Mouse (Mus musculus) heart, adult 11 months (tissue): ENCODE data around the gene Ggt6.

Experiments
- DNase-seq: peaks from one replicate; pipeline ENCODE4 v3.0.0; 2022

Ggt6 gene

DNA sequence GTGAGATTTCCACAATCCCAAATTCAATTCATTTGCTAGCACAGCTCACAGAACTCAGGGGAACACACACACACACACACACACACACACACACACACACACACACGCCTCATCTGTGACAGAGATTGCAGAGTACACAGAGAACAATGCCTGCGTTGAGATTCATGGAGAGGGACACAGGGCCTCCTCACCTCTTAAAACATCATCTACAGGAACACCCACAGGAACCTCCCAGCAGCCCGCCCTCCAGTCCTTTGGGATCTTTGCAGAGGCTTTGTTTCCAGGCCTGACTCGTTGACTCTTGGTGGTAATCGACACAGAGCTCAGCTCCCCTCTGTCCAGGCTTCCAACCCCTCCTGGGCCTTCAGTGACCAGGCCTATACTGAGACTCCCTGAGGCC, 41.9 kb downstream of the Ggt6 start:
- DNase-seq = peak; percentile 98

DNA sequence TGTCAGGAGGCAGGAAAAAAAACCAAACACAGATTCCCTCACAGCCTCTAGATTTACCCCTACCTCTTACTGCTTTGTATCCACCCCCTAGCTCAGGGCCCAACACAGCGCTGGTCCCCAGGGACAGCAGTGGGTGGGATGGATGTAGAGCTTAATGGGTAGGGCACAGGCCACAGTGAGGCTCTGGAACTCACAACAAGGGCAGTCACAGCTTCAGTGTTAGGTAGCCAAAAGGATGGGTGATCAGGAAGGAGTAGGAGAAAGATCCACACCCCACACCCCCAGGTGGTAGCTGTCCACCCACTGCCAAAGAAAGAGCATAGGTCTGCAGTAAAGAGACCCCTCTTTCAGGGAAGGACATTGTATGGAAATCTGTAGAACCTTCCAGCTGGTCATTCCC, 42.3 kb downstream of the Ggt6 start:
- DNase-seq = peak; percentile 93

DNA sequence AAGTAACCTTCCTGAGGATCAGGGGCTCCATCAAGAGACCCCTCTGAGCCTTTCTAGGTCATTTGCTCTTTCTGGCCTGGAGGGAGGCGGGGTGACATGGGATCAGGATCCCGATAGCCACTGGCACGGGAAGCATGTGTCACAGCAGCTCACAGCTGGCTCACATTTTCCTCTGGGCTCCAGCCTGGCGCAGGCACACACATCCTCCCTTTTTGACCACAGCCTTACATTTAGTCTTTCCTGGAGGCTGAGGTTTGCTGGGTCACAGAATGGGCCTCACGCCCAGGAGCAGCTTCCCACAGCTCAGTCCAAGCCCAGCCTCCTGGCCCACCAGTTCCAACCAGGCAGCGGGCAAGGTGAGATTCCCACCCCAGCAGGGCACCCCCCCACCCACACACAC, 42.9 kb downstream of the Ggt6 start:
- peak; percentile 96 for DNase-seq

DNA sequence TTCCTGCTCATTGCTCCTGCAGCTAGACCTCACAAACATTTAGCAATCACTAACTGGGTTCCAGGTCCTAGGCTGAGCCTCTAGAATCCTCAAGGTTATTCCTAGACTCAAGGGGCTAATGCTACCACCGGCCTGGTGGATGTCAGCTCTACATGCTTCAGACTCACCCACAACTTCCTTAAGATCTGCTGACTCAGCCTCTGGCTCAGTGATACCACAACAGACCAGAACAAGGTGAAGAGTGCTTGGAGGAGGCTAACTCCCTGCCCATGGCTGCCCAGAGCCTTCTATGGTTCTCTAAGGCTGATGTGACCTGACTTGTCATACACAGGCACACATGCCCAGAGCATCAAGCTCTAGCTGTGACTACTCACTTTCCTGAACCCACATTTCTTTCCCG, 44.2 kb downstream of the Ggt6 start:
- DNase-seq = no peak

DNA sequence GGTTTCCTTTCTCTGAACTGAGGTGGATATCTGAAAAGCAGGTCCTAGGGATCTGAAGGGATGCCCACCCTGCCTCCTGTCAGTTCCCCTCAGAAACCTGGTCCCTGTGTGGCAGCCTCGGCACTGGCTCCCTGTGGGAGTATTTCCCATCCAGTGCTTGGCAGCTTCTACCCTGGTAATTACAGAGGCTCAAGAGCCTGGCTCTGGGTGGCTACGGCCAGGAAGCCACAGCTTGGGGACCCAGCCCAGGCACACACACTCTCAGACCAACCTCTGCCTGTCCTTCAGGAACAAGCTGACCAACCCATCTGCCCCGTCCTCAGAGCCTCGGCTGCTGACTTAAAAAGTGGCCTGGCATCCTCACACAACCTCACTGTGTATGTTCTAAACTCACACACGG, 46.0 kb downstream of the Ggt6 start:
- DNase-seq = peak; percentile 92

DNA sequence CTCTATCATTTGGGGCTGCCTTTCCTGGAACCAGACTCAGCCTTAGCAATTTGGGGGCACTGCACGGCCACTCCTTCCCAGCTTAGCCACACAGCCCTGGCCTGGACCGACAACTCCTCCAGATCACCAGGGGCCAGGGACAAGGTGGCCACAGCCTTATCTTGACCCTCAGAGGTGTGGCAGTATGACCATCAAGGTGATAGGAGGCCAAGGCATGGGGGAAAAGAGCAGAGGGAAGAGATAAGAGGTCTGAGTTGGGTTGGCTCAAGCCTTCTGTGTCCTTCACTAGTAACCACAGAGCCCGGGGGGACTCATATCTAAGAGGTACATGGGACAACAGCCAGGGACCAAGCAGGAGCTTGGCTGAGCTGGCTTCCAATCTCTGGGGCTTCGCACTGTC, 46.6 kb downstream of the Ggt6 start:
- no peak for DNase-seq

DNA sequence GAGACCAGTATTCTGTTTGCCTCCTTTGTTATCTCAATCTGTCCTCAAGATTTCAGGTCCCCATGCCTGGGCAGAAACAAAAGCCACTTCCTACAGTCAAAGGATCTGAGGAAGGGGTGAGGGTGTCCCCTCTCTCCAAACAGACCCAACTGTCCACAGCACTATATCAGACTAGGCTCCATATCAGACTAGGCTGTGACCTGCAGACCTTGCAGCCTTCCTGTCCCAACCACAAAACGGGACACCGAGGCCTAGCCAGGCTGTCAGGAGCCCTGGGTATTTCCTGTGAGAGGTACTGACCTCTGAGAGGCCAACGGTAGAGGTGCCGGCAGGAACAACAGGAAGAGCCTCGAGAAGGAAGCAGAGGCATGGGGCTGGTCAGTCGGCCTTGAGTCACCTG, 49.2 kb downstream of the Ggt6 start:
- DNase-seq = no peak

DNA sequence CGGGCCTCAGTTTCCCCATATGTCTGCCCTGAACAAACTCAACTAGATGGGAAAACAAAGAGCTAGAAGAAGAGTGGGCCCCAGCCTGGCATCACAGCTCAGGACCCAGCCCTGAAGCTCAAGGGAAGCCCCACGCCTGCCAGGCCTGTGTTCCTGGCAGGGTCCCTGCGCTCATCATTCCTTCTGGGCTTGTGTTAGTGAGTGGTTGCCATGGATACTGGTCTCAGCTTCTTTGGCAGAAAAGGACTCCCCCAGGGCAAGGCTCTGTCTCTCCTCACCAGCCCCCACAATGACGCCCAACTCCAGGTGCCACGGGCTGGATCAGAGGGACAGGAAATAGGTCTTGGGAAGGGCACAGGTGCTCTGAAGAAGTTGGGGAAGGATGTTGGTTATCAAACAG, 49.8 kb downstream of the Ggt6 start:
- no peak for DNase-seq

DNA sequence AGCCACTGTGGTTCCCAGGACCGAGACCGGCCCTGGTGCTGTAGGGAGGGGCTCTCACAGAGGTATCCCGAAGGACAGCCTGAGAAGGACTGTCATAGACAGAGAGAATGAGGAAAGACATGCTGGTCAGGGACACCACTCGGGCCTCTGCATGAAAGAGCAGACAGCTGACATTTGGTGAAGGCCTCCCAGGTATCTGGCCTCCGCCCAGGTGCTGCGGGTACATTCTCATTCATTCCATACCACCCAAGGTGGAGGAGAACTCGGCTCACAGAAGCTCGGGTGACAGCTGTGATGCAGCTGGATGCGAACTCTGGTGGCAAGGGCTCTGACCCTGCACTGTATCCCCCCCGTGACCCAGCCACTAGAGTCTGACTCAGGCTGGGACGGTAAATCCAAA, 50.6 kb downstream of the Ggt6 start:
- DNase-seq = no peak

DNA sequence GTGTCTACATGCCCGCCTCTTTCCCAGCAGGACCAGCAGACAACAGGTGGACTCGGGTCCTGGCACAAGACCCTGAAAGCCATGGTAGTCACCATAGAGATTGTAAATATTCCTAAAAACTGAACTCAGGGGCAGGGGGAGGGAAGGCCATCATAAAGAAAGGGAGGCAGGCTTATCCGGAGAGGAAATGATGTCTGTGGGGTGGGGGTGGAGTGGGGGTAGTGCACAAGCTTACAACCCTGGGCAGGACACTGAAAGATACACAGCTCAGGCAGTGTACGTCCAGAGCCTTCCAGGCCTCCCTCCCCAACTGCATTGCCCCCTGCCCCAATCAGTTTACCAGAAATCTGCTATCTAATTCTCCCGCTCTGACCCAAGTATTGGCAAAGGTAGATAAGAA, 51.8 kb downstream of the Ggt6 start:
- DNase-seq = no peak

DNA sequence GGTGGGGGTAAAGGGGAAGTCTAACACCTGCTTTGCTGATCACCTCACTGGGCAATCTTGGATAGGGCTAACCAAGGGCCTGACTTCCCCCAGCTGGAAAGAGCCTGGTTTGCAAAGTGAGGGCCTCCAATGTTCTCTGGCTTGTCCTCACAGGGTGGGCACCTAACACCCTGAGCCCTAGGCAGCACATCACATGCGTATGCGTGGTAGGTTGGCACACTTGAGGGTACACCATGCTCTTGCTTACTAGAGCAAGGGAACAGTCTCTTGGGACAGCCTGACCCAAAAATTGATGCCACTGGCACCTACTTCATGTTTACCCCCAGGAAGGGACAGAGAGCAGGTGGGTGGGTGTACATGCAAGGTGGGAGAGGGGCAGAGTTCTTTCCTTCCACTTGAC, 52.4 kb downstream of the Ggt6 start:
- DNase-seq = no peak
